Mouse (Mus musculus): Measurements from ENCODE around the gene Grpr. TPM values are rescaled to one million over a fixed set of nuclear protein-coding genes. Genes with fewer than 3 reads are reported as not detected.

The Grpr gene
- total RNA-seq (2012; rRNA removed) (not detected in 2 replicates), total RNA-seq (2014; rRNA removed) (not detected in 2 replicates), polyA plus RNA-seq (2012; ENCODE audit: insufficient read length, low read depth) (not detected in 2 replicates)

DNA sequence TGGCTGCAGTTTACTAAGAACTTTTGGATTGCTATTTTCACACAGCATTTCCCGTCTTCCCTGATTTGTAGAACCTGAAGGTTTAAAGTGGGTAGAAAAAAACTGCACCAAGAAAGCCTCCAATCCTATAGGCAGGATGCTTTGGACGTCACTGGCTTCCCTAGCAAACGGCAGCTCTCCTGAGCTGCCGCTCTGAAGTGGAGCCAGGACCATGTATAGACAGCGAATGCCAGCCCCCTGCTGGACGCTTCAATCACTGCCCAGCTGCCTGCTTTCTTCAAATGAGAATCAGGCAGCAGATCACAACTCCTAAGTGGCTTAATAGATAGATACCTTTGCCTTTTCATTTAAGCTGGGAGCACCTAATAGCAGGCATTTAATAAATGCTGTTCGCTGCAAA lies at the start of gene Grpr:
Grpr (minus strand) TSS at position 12 of the 400 bp plus-strand sequence.
- H3K4me2 ChIP-seq (ENCODE audit: insufficient read depth, low read depth, poor library complexity, severe bottlenecking): no peak within 1 kb of the TSS
- DNase-seq (ENCODE audit: extremely low read depth): peak; percentile 39
- dilution Hi-C loops (cut with MboI; ENCODE audit: extremely low pct_ligation_motif_present, extremely low pct_unique_long_range_greater_than_20kb, low sequenced_read_pairs) (no loop called here), in situ Hi-C loops (cut with MboI; ENCODE audit: low pct_ligation_motif_present, low pct_unique_long_range_greater_than_20kb, low sequenced_read_pairs) (no loop called here)
- no peak within 1 kb of the TSS for H3K27ac ChIP-seq (ENCODE audit: insufficient read depth, low read depth)
- no peaks in the 10 kb centered on the region for H3K36me3 ChIP-seq (replicated peaks in 1 of 2; ENCODE audit: control insufficient read depth in 1 of 2, insufficient read depth in 1 of 2, low read length in 1 of 2)
- H3K27me3 ChIP-seq (replicated peaks): no peaks in the 10 kb centered on the region
- no peaks in the 10 kb centered on the region for H3K9me3 ChIP-seq (replicated peaks; ENCODE audit: low read length)
- H3K4me3 ChIP-seq (replicated peaks in 1 of 3; ENCODE audit: low read depth in 2 of 3, low read length in 2 of 3, poor library complexity in 1 of 3): no peak within 1 kb of the TSS
- H3K4me1 ChIP-seq (ENCODE audit: control insufficient read depth in 1 of 2, insufficient read depth in 2 of 2): no peaks in the 10 kb centered on the region
- peak in 1 of 2 experiments; percentile 62; a peak in 2 of 4 replicates for TF ChIP-seq CTCF (conservative IDR thresholded peaks at IDR 0.05 in 1 of 2, IDR thresholded peaks at IDR 0.05 in 1 of 2; ENCODE audit: low read depth in 2 of 2, low read length in 2 of 2)
- peak; percentile 59 for TF ChIP-seq SMC3 (IDR thresholded peaks at IDR 0.05; ENCODE audit: low read depth, low read length)
- no peak for TF ChIP-seq UBTF (IDR thresholded peaks at IDR 0.05; ENCODE audit: low read depth, low read length)
- peak; percentile 49 for TF ChIP-seq RAD21 (IDR thresholded peaks at IDR 0.05; ENCODE audit: low read depth, low read length)
- no peaks in the 10 kb centered on the region for H3K79me2 ChIP-seq (replicated peaks; ENCODE audit: control insufficient read depth, extremely low read depth, insufficient read depth, poor library complexity, severe bottlenecking)
- H3K9ac ChIP-seq (ENCODE audit: insufficient read depth, low read depth): no peak within 1 kb of the TSS

DNA sequence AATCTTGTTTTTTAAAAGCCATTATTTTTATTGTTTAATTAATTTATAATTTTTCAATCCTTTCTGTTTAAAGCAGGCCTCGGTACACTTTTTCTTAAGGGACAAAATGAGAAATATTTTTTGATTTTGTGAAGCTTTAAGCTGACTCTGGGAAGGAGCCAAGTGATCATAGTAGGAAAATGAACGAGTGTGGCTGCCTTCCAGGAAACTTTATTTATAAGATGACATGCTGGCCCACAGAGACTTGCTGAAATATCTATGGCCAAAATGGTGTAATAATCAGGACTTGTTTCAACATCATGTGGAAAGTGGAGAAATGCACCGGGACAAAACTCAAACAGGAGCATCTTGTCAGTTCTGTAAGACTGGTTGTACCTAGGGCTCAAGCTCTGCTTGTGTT lies 11.0 kb upstream of the Grpr start:
- Histone ChIP-seq H3K79me2 (replicated peaks; ENCODE audit: control insufficient read depth, extremely low read depth, insufficient read depth, poor library complexity, severe bottlenecking) (no peaks in the 10 kb centered on the region), H3K9me3 (replicated peaks; ENCODE audit: low read length) (no peaks in the 10 kb centered on the region), H3K4me2 (ENCODE audit: insufficient read depth, low read depth, poor library complexity, severe bottlenecking) (no peak overlapping the region), H3K4me3 (replicated peaks in 1 of 3; ENCODE audit: low read depth in 2 of 3, low read length in 2 of 3, poor library complexity in 1 of 3) (no peak overlapping the region), H3K9ac (ENCODE audit: insufficient read depth, low read depth) (no peak overlapping the region), H3K27me3 (replicated peaks) (no peaks in the 10 kb centered on the region), H3K27ac (ENCODE audit: insufficient read depth, low read depth) (no peak overlapping the region), H3K36me3 (replicated peaks in 1 of 2; ENCODE audit: control insufficient read depth in 1 of 2, insufficient read depth in 1 of 2, low read length in 1 of 2) (no peaks in the 10 kb centered on the region), H3K4me1 (ENCODE audit: control insufficient read depth in 1 of 2, insufficient read depth in 2 of 2) (no peaks in the 10 kb centered on the region)
- no peak for TF ChIP-seq USF2 (conservative IDR thresholded peaks at IDR 0.05; ENCODE audit: low read depth, low read length)
- TF ChIP-seq MAZ (IDR thresholded peaks at IDR 0.05; ENCODE audit: low read depth, low read length): no peak
- no peak for TF ChIP-seq ETS1 (conservative IDR thresholded peaks at IDR 0.05; ENCODE audit: low read depth, low read length)
- TF ChIP-seq CTCF (conservative IDR thresholded peaks at IDR 0.05 in 1 of 2, IDR thresholded peaks at IDR 0.05 in 1 of 2; ENCODE audit: low read depth in 2 of 2, low read length in 2 of 2): no peak
- no peak for TF ChIP-seq CHD2 (IDR thresholded peaks at IDR 0.05; ENCODE audit: low read length)
- TF ChIP-seq ZKSCAN1 (IDR thresholded peaks at IDR 0.05; ENCODE audit: borderline replicate concordance, low read depth, low read length): no peak
- TF ChIP-seq KAT2A (IDR thresholded peaks at IDR 0.05; ENCODE audit: insufficient replicate concordance, low read length): no peak
- no peak for TF ChIP-seq PAX5 (IDR thresholded peaks at IDR 0.05; ENCODE audit: low read length)
- no peak for TF ChIP-seq ZC3H11A (IDR thresholded peaks at IDR 0.05; ENCODE audit: low read depth, low read length)
- no peak for TF ChIP-seq POLR2AphosphoS2 (IDR thresholded peaks at IDR 0.05; ENCODE audit: low read depth, low read length)
- TF ChIP-seq TBP (conservative IDR thresholded peaks at IDR 0.05; ENCODE audit: low read depth, low read length): no peak
- TF ChIP-seq MEF2A (IDR thresholded peaks at IDR 0.05; ENCODE audit: borderline replicate concordance, low read depth, low read length): no peak
- no peak for TF ChIP-seq JUND (conservative IDR thresholded peaks at IDR 0.05; ENCODE audit: low read depth, low read length)
- no peak for TF ChIP-seq TCF12 (IDR thresholded peaks at IDR 0.05; ENCODE audit: low read depth, low read length)
- no peak for TF ChIP-seq E2F4 (IDR thresholded peaks at IDR 0.05; ENCODE audit: insufficient replicate concordance, low read depth, low read length)
- dilution Hi-C loops (cut with MboI; ENCODE audit: extremely low pct_ligation_motif_present, extremely low pct_unique_long_range_greater_than_20kb, low sequenced_read_pairs): no loop called here
- DNase-seq (ENCODE audit: extremely low read depth): no peak
- in situ Hi-C loops (cut with MboI; ENCODE audit: low pct_ligation_motif_present, low pct_unique_long_range_greater_than_20kb, low sequenced_read_pairs): no loop called here
